Mouse (Mus musculus): ENCODE results near the gene Angptl4.
"Not testable (repeated sequence)": the region's sequence is repeated elsewhere in the genome, so short reads cannot be mapped to it uniquely, and the experiment has no call there.

Gene Angptl4

DNA sequence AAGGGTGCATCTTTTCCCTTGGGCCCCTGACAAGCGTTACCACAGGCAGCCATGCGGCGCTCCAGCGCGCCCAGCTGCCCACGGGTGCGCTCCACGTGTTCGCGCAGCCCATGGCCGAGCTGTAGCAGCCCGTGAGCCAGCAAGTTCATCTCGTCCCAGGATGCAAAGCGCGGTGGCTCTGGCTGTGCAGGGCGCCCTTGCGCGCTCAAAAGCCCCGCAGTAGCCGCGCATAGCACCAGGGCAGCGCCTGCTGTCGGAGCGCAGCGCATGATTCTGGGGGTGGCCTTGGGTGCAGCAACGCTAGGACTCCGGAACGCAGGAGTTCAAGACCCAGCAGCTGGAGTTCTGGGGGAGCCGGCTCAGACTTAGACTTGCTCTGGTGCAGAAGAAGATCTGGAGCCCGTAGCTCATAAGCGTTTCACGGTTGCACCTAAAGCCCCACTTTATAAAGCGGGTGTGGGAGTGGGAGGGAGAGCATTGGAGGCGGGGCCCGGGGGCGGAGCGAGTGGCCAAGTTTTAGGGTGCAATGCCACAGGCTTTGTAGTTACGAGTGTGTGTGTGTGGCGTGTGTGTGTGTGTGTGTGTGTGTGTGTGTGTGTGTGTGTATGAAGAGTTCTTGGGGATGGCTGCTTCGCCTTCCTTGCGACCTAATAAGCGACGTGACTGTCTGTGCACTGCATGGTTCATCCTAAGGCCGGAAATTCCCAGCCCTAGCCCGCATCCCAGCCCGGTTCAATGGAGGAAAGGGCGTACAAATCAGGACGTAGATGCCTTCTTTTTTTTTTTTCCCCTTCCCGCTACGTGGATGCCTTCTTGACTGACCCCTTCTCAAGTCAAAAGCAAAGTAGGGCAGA is at the start of gene Angptl4:
TSS of gene Angptl4 (minus strand) at position 707 of the 854 bp plus-strand sequence.
- DNase-seq (ENCODE audit: low spot score in 2 of 2): peak; percentile 71 to 73

DNA sequence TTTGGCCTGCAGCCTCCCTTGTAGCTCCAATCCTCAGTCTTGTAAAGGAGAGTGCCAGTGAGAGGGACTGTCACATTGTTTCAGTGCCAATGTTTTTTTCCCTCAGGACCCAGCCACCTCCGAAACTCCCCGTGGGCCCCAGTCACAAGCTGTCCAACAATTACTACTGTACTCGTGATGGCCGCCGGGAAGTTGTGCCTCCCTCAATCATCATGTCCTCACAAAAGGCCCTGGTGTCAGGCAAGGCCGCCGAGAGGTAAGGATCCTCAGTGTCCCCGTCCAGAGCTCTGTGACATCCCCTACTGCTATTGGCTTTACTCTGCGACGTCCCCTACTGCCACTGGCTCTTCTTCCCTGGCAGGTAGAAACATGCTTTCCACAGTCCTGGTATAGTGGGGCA is 47.9 kb upstream of the Angptl4 start:
- no peak for DNase-seq (ENCODE audit: low spot score in 2 of 2)

DNA sequence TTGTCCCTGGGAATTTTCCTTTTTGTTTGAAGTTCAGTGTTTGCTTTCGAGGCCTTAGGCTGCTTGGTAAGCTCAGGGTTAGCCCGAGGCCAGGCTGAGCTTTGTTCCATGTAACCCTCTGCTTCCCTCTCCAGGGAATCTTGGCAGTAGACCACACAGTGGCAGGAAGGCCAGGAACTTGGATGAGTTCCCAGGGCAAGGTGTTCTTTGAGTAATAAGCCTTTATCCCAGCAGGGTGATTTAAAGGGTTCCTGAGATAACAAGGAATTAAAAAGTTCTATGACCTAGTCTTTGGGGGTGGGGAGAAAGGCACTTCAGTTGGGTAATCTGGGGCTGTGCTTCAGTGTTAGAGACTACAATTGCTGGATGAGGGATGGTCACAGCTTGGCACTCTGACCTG is 47.3 kb upstream of the Angptl4 start:
- DNase-seq (ENCODE audit: low spot score in 2 of 2): no peak

DNA sequence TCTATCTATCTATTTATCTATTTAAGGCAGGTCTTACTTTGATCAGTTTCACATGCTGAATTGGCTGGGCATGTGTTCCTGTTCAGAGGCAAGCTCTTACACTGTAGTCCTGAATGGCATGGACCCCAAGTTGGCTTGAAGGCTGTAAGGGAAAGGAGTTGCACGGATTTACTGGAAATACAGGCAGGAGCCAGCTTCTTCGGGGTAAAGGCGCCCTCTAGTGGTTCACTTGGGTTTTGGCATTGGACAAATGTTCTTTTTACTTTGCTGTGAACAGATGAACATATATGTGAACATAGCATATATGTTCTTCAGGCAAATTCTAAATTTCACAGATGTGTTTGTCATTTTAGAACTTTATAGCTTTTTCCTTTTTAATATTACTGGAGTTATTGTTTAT is 45.2 kb upstream of the Angptl4 start:
- peak; percentile 31 to 50 for DNase-seq (ENCODE audit: low spot score in 2 of 2)

DNA sequence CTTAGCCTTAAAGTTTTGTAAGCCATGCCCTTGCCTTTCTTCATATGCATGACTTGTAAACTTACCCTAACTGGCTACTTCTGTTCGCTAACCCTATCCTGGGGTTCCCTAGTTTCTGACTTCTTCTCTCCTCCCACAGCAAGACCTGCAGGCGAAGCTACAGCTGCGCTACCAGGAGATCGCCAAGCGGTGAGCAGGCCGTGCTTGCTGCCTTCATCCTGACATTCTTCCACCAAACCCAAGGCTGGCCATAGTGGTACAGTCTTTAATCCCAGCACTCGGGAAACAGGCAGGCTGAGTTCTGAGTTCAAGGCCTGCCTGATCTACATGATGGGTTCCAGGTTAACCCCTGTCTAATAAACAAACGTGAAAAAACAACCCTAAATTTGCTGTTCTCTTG is 43.8 kb upstream of the Angptl4 start:
- DNase-seq (ENCODE audit: low spot score in 2 of 2): no peak

DNA sequence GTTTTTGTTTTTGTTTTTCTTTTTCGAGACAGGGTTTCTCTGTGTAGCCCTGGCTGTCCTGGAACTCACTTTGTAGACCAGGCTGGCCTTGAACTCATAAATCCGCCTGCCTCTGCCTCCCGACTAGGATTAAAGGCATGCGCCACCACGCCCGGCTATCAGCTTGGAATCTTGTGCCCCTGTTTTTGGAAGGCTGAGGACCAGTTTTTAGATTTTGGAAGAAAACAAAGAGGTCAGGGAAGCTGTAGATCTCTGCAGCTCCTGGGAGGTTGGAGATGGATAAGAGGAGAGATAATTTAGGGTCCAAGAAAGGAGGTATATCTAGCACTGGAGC is 43.3 kb upstream of the Angptl4 start:
- DNase-seq (ENCODE audit: low spot score in 2 of 2): not testable (repeated sequence)

DNA sequence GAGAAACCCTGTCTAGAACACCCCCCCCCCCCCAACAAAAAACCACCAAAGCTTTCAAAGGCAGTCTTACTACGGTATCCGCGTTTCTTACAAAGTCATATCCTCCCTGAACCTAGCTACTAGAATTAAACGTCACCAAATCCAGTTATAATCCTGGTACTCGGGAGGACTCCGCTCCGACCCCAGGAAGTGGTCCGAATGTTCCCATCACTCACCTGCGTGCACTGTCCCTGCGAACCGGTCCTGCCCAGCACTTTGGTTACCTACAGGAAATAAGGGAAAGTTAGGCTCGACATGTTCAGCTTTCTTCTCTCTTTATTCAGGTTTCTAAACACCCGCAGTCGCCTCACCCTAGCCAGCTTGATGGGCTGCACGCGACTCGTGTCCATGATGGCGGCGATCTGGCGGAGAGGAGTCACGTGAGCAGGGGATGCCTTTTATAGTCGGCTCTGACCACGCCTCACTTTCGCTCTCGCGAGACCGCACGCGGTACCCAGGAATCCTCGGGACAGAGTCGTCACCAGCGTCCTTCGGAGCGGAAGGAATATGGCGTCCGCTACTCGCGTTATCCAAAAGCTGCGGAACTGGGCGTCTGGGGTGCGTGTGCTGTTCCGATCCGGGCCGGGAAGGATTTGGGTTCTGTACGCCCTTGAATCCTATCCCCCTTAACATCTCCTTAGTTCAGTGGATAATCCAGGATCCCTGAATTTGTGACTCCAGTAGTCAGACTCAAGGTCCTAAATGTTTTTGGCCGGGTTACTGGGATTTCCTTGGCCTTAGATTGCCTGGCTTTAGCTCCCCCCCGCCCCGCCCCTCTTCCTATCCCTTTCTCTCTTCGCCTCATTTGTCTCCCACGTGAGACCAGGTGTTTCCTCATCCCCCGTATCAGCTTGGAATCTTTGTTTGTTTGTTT is 42.7 kb upstream of the Angptl4 start, which contains the start of the genes Rps28 and Ndufa7:
TSS of gene Rps28 (minus strand) at position 479 of the 913 bp plus-strand sequence.
TSS of gene Ndufa7 (plus strand) at position 489 of the 913 bp plus-strand sequence.
- DNase-seq (ENCODE audit: low spot score in 2 of 2): peak; percentile 97

DNA sequence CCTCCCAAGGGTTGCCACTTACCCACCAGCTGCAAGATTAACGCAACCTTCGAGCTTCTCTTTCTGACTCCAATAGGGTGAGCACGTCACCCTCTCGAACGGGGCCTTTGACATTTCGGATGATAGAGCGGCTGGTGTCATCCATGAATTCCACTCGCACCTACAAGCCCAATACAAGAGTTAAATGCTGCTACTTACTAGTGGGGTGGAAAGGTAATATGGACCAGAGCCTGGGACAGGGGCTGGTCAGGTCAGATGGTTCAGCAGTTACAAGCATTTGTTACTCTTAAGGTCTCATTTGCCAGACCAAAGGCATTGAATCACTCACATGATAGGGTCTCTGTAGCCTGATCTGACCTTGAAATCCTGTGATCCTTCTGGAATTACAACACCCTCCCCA is 41.5 kb upstream of the Angptl4 start:
- not testable (repeated sequence) for DNase-seq (ENCODE audit: low spot score in 2 of 2)

DNA sequence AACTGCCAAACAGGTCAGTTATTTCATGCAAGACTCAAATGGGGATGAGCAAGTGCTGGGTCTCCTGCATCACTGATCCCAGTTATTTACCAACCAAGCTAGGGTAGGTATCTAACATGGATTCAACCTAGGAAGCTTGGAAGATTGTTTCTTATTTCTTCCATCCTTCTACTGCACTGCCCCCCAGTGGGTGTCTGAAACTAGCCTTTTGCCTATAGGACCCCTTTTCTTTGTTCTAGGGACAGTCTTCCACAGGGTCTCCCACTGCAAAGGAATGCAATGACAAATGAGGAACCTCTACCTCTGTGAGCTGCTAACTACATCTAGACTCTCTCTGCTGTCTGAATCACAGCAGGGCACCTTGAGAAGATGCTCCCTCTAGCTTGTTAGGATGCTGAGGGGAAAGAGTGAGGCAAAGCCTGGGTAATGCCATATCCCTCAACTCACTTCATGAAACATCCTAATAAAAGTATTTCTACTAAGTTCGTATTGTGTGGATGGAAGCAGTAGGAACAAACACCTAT is 40.9 kb upstream of the Angptl4 start:
- no peak for DNase-seq (ENCODE audit: low spot score in 2 of 2)

DNA sequence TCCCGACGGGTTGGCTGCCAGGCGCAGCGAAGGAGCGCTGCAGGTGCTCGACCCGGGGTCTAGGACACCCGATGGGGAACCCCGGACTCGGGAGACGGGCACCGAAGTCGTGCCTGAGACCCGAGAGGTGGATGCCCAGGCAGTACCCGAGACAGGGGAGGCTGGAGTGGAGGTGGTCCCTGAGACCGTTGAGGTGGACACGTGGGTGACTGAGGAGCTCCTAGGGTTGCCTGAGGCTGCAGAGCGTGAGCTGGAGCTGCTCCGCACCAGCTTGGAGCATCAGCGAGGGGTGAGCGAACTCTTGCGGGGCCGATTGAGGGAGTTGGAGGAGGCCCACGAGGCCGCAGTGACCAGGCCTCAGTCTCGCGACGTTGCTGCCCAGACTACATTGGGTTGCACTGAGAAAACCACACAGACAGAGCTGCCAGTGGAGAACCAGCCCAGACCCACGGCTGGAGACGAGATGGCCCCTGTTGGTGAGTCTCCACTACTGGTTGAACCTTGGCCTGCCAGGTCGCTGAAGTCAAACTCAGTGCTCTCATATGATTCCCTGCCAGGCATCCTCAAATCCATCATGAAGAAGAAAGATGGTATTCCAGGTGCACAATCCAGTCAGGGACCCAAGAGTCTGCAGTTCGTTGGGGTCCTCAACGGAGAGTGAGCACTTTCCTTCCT is 36.5 kb upstream of the Angptl4 start:
- DNase-seq (ENCODE audit: low spot score in 2 of 2): no peak

DNA sequence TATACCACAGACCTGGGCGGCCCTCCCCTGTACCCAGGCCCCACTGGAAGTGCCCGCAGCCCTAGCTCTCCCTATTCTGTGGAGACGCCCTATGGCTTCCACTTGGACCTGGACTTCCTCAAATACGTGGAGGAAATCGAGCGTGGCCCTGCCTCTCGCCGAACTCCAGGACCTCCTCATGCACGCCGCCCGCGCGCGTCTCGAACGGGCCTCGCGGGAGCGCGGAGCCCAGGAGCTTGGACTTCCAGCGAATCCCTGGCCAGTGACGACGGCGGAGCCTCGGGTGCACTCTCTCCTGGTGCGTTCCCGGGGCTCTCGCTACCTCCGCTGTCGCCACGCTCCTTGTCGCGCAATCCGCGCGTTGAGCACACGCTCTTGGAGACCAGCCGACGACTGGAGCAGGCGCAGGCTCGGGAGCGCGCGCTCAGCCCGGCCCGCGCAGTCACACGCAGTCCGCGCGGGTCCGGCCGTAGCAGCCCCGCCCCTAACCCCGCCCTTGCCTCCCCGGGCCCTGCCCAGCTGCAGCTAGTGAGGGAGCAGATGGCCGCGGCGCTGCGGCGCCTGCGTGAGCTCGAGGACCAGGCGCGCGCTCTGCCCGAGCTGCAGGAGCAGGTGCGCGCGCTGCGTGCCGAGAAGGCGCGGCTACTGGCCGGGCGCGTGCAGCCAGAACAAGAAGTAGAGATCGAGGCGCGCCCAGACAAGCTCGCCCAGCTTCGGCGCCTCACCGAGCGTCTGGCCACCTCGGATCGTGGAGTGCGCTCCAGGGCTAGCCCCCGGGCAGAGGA is 35.7 kb upstream of the Angptl4 start:
- peak; percentile 90 to 91 for DNase-seq (ENCODE audit: low spot score in 2 of 2)

DNA sequence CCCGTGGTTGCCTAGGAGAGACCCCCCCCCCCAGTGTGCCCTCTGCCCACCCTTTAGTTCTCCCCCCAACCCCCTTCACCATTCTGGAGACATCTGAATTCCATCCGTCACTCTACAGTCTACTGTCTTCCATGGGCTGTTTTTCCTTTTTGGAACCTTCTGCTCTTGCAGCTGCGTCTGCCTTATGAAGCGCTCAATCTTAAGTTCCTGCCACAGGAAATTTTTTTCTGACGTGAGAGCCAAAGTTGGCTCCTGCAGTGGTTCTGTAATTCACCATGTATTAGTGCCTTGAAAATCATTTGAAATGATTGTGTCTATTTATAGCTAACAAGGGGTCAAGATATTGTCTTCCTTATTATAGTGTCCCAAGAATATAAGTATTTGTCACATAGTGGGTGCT is 35.0 kb upstream of the Angptl4 start:
- DNase-seq (ENCODE audit: low spot score in 2 of 2): no peak

DNA sequence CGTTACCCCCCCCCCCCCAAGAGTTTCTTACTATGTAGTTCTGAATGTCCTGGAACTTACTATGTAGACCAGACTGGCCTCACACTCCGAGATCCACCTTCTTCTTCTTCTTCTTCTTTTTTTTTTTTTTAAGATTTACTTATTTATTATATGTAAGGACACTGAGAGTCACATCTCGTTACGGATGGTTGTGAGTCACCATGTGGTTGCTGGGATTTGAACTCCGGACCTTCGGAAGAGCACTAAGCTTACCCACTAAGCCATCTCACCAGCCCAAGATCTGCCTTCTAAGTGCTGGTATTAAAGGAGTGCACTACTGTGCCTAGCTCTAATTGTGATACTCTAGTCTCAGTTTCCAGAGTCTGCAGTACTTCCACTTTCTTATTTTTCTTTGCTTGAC is 33.8 kb upstream of the Angptl4 start:
- no peak for DNase-seq (ENCODE audit: low spot score in 2 of 2)

DNA sequence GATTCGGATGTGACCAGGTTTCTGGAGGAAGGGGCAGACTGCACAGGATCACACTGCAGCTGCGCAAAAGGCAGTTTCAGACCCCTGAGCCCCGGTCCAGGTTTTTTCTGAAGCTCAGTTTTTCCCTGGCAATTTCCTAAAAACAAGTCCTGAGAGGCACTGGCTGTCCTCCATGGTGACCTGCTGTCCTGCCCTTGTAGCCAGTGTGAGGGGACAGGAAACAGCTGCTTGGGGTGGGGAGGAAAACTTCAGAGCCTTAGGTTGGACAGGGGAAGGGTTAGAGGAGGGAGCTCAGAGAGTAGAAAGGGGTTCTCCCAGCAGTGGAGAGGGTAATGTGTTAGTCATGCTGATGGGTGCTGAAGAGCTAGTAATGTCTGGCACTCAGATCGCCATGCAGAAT is 31.4 kb upstream of the Angptl4 start:
- DNase-seq (ENCODE audit: low spot score in 2 of 2): peak in 1 of 2 experiments; percentile 12

DNA sequence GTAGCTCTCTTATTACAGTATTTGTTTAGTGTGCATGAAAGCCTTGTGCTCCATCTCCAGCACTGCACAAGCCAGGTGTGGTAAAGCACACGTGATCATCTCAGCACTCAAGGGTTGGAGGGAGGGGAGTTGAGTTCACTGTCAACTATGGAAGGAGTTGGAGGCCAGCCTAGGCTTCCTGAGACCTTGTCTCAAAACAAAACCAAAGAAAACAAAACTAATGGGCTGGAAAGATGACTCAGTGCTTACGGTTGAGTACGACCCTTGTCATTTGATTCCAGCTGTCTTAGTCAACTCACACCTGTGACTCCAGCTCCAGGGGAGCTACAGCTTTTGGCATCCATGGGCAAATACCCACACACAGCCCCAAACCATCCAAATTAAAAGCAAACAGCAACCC is 30.8 kb upstream of the Angptl4 start:
- DNase-seq (ENCODE audit: low spot score in 2 of 2): no peak

DNA sequence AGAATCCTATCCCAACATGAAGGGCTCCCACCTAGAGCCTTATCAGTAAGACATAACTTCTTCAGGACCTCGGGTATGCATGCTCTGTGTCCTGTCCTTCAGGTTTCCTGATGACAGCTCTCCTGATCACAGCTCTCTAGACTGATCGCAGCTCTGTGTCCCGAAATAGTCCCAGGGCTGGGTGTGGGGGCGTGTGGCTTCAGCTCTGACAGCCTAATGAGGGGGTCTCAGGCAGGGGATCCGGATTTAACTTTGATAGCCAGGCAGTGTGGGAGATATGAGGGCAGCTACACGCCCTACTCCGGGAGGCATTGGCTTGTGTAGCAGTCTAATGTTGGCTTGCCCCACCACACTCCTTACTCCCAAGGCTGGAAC is 29.5 kb upstream of the Angptl4 start:
- no peak for DNase-seq (ENCODE audit: low spot score in 2 of 2)

DNA sequence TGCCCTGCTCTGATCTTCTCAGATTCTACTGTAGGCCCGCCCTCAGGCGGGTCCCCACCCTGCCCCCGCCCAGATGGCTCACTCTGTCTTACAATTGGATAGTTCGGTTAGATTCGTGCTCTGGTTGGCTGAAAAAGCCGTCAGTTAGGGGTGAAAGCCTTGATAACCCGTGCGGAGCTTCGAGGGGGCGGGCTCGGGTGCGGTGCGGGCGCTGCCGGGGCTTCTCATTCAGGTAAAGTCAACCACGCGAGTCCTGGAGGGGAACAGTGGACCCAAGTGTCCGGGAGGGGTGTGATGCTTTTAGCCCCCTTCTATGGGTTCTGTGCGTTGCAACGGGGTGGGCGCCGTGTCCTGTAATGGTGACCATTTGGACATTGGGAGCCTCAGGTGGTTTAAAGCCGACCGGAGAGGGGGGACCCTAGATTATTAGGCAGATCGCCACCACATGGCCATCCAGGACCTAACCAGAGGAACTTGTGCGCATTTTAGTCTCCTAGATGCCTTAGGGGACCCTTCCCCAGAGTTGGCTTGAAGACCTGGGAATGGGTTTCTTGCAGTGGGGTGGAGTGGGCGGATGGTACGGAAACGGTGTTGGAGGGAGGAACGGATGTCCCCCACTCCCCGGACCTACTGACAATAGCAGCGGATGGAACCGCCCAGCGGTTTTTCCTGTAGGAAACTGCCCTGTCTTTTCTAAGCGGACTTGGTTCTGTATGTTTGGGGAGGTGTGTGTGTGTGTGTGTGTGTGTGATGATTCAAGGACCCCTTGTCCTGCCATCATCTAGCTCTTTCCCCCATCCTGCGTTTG is 28.9 kb upstream of the Angptl4 start, which contains the start of gene Kank3:
TSS of gene Kank3 (plus strand) at position 186 of the 808 bp plus-strand sequence.
- DNase-seq (ENCODE audit: low spot score in 2 of 2): peak; percentile 79 to 86

DNA sequence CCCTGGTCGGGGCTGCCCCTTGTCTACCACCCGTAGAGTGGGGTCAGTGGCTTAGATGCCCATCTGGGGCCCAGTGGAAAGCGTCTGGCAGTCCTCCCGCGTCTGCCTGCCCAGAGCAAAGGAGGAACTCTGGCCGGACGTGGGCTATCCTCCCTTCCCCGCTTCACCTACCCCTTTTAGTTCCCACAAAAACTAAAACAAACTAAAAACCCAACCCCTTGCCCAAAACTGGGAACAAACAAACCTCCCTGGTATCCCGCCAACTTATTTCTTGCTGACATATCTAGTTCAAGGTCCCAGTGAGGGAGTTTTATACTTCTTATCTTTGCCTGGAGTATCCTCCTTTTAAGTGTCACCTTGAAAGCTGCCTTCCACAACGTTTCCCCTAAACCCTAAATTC is 26.6 kb upstream of the Angptl4 start:
- DNase-seq (ENCODE audit: low spot score in 2 of 2): no peak

DNA sequence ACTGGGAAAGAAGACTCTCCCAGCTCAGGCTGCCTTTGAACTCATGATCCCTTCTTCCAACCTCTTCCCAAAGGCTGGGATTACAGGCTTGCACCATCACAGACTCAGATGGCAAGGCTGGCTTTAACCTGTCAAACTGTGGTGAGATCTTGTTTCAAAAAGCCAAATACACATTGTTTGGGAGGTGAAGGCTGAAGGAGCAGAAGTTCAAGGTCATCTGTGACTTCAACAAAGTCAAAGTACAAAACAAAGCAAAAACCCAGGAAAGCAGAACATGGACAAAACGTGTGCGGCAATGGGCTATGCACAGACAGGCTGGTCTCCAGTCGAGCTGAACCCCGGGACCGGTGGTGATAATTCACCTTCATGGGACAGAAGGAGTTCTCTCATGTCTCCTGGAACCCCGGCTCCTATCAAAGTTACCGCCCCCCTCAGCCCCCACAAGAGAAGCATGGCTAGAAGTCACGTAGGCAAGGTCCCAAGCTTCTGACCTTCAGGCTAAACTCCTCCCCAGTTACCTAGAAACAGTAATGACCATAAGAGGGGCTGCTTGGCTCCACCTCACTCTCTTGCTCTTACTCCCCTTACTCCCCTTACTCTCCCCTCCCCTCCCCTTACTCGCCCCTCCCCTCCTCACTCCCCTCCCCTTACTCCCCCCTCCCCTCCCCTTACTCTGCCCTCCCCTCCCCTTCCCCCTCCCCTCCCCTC is 25.7 kb upstream of the Angptl4 start:
- no peak for DNase-seq (ENCODE audit: low spot score in 2 of 2)
